Mouse (Mus musculus) intestine, embryonic 15.5 days (tissue): ENCODE results near the gene Dennd1a. TPM values are rescaled to one million over a fixed set of nuclear protein-coding genes. Genes with fewer than 3 reads are reported as not detected.

Experiments
- ATAC-seq: fragments of 200-750 bp; cut with Nextera tagmentation; 2 replicates; pipeline ENCODE4 v1.8.0; 2017; ENCODE audit warnings: moderate TSS enrichment, moderate library complexity
- H3K27ac ChIP-seq: fragments of 300-500 bp; sonication (generic); 2 replicates; pipeline ENCODE4 v1.5.1; 2015; ENCODE audit warnings: mild to moderate bottlenecking, inconsistent platforms
- H3K27me3 ChIP-seq: fragments of 300-500 bp; sonication (generic); replicated peaks from 2 replicates; pipeline ENCODE4 v1.6.1; 2015; ENCODE audit warnings: inconsistent platforms
- H3K36me3 ChIP-seq: fragments of 300-500 bp; sonication (generic); 2 replicates; pipeline ENCODE4 v1.6.1; 2015; ENCODE audit warnings: inconsistent platforms
- H3K4me1 ChIP-seq: fragments of 300-500 bp; sonication (generic); replicated peaks from 2 replicates; pipeline ENCODE4 v1.6.1; 2015; ENCODE audit warnings: inconsistent platforms
- H3K4me2 ChIP-seq: fragments of 300-500 bp; sonication (generic); replicated peaks from 2 replicates; pipeline ENCODE4 v1.6.1; 2015; ENCODE audit warnings: mild to moderate bottlenecking, inconsistent platforms
- H3K4me3 ChIP-seq: fragments of 300-500 bp; sonication (generic); replicated peaks from 2 replicates; pipeline ENCODE4 v1.5.1; 2015; ENCODE audit warnings: inconsistent platforms
- H3K9ac ChIP-seq: fragments of 300-500 bp; sonication (generic); 2 replicates; pipeline ENCODE4 v1.6.1; 2015; ENCODE audit warnings: inconsistent platforms
- H3K9me3 ChIP-seq: fragments of 300-500 bp; sonication (generic); 2 replicates; pipeline ENCODE4 v1.6.1; 2016; ENCODE audit warnings: inconsistent platforms
- WGBS: fragments of 180-500 bp; shearing (Covaris S2); methylation state at CpG from one replicate; pipeline ENCODE4 v1.1.7; 2015; 5-methylcytosine and 5-hydroxymethylcytosine counted together
- polyA plus RNA-seq: library from polyadenylated mRNA; unstranded; fragments of >200 nt; fragmentation: Nextera tagmentation; extraction: Ambion mirVana; gene quantifications from 2 replicates; pipeline ENCODE4 v1.2.1, GENCODE M21; 2015

Gene Dennd1a
- polyA plus RNA-seq, 1 experiment from 2014 or later, result 11.2 TPM

DNA sequence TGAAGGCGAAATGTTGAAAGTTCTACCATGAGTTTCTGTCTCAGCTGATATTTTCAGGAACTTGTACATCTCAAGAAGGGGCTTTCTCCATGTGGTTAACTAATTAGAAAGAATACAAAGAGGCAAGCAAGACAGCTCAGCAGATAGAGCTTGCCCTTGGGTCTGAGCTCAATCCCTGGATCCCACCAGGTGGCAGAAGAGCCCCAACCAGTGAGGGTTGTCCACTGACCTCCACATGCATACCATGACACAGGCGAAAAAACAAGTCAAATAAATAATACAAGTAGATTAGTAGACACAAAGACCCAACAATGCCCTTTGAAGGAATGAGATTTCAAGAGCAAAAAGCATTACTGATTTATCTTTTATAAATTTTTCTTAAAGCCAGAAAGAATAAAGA is 100.8 kb downstream of the Dennd1a start:
- H3K4me1 ChIP-seq, result no peaks in the 10 kb centered on the region
- no peaks in the 10 kb centered on the region for H3K27me3 ChIP-seq
- H3K9ac ChIP-seq, result no peak overlapping the region
- no peak for ATAC-seq
- H3K4me2 ChIP-seq, result no peak overlapping the region
- 70% methylated on average over 2 of the region's 2 CpGs for WGBS
- no peak overlapping the region for H3K4me3 ChIP-seq
- no peak overlapping the region for H3K27ac ChIP-seq
- no peaks in the 10 kb centered on the region for H3K36me3 ChIP-seq
- H3K9me3 ChIP-seq, result no peaks in the 10 kb centered on the region

DNA sequence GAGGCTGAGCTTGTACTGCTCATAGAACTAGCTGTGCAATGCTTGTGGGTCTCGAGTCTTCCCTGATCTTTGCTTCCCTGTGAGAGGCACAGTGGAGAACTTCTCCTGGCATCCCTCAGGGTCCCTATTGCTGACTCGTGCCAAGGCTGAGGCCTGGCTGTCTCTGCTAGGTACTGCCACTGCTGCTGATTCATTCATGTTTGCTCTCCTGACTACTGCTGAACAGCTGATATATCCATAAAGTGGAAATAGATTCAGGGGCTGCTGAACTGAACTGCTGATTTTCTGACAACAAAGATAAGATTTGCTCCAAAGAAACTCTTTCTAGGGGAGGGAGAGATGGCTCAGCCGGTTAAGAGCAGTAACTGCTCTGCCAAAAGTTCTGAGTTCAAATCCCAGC is 102.2 kb downstream of the Dennd1a start:
- Histone ChIP-seq H3K4me1 (no peaks in the 10 kb centered on the region), H3K27ac (no peak overlapping the region), H3K4me2 (no peak overlapping the region), H3K27me3 (no peaks in the 10 kb centered on the region), H3K36me3 (no peaks in the 10 kb centered on the region), H3K4me3 (no peak overlapping the region), H3K9me3 (no peaks in the 10 kb centered on the region), H3K9ac (no peak overlapping the region)
- 85% methylated on average over 3 of the region's 3 CpGs for WGBS
- no peak for ATAC-seq

DNA sequence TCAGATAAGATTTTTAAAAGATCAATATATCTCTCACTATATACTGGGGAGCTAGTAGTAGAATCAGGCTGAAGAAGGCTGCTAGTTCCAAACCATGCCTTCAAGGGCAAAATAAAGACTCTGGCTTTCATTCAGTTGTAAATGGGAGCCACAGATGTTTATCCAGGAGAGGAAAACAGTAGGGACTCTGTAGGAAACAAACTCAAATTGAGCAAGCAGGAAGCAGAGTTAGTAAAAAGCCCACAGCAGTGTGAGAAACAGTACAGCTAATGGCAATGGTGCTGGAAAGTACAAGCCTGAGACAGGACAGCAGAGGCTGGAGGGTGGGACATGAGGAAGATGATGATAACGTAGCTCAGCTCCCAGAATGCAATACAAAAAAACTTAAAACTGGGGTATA is 103.3 kb downstream of the Dennd1a start:
- Histone ChIP-seq H3K27ac (no peak overlapping the region), H3K27me3 (no peaks in the 10 kb centered on the region), H3K4me1 (no peaks in the 10 kb centered on the region), H3K9ac (no peak overlapping the region), H3K36me3 (no peaks in the 10 kb centered on the region), H3K4me3 (no peak overlapping the region), H3K4me2 (no peak overlapping the region), H3K9me3 (no peaks in the 10 kb centered on the region)
- WGBS, result 74% methylated on average over 1 of the region's 1 CpGs
- no peak for ATAC-seq

DNA sequence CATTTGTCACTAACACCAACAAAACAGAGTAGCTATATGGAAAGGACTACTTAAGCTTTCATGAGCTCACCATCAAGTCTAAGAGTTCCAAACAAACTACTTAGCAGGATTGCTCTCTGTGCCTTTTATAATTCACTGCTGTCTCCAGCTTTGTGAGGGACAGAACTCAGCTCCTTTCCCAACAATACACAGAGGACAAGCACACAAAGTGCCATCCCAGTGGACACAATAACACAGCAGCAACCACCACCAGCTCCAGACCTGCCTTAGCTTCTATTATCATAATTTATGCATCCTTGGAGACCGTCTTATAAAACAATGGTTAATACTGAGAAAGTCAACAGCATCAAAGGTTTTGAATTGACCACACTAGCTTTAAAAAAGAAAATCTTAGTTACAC is 104.9 kb downstream of the Dennd1a start:
- no peaks in the 10 kb centered on the region for H3K9me3 ChIP-seq
- H3K27me3 ChIP-seq, result no peaks in the 10 kb centered on the region
- WGBS, result 91% methylated on average over 1 of the region's 1 CpGs
- H3K9ac ChIP-seq, result no peak overlapping the region
- H3K4me3 ChIP-seq, result no peak overlapping the region
- H3K36me3 ChIP-seq, result no peaks in the 10 kb centered on the region
- H3K4me2 ChIP-seq, result no peak overlapping the region
- no peaks in the 10 kb centered on the region for H3K4me1 ChIP-seq
- H3K27ac ChIP-seq, result no peak overlapping the region
- ATAC-seq, result no peak

GRCm38 (mm10) chr2:38177583-38177978 is 109.6 kb downstream of the Dennd1a start:
- Histone ChIP-seq H3K9ac (no peak overlapping the region), H3K27me3 (no peaks in the 10 kb centered on the region), H3K27ac (no peak overlapping the region), H3K4me2 (no peak overlapping the region), H3K36me3 (no peaks in the 10 kb centered on the region), H3K9me3 (no peaks in the 10 kb centered on the region), H3K4me1 (no peaks in the 10 kb centered on the region), H3K4me3 (no peak overlapping the region)
- no peak for ATAC-seq

DNA sequence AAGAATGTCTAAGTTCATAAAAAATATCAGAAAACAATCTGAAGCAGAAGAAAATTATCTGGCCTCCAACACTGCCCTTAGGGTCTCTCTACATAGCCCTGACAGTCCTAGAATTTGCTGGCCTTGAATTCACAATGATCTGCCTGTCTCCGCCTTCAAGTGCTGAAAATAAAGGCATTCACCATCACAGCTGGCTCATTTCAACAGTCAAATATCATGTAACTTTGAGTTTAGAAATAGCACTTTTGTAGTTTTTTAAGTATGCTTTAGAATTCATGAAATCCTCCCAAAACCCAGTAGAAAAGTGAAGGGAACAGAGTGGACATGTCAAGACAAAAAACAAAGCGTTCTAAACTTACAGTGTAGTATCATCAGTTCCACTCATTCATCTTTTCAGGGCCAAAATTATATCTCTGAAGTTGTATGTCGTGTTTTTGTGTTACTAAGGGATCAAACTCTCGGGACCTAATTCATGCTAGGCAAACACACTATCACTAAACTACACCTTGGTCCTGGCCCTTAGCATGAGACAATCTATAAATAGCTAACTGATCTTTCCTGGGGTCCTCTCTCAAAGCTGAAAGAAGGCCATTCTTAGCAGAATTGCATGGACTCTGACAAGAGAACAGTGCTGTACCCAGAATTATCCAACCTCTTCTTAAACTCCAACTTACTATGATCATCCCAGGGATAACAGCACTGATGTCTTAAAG is 110.2 kb downstream of the Dennd1a start:
- no peaks in the 10 kb centered on the region for H3K36me3 ChIP-seq
- WGBS, result 69% methylated on average over 4 of the region's 4 CpGs
- no peak overlapping the region for H3K9ac ChIP-seq
- ATAC-seq, result no peak
- no peaks in the 10 kb centered on the region for H3K4me1 ChIP-seq
- no peak overlapping the region for H3K4me3 ChIP-seq
- no peaks in the 10 kb centered on the region for H3K9me3 ChIP-seq
- H3K27me3 ChIP-seq, result no peaks in the 10 kb centered on the region
- no peak overlapping the region for H3K27ac ChIP-seq
- no peak overlapping the region for H3K4me2 ChIP-seq

GRCm38 (mm10) chr2:38175276-38175675 is 111.9 kb downstream of the Dennd1a start:
- Histone ChIP-seq H3K4me2 (no peak overlapping the region), H3K27ac (no peak overlapping the region), H3K9me3 (no peaks in the 10 kb centered on the region), H3K9ac (no peak overlapping the region), H3K4me1 (no peaks in the 10 kb centered on the region), H3K4me3 (no peak overlapping the region), H3K36me3 (no peaks in the 10 kb centered on the region), H3K27me3 (no peaks in the 10 kb centered on the region)
- ATAC-seq, result no peak

- no peaks in the 10 kb centered on the region for H3K4me1 ChIP-seq
- H3K4me2 ChIP-seq, result no peak overlapping the region
- no peak overlapping the region for H3K9ac ChIP-seq
- WGBS, result 67% methylated on average over 3 of the region's 3 CpGs
- H3K27ac ChIP-seq, result no peak overlapping the region
- no peaks in the 10 kb centered on the region for H3K9me3 ChIP-seq
- ATAC-seq, result no peak
- no peaks in the 10 kb centered on the region for H3K36me3 ChIP-seq
- H3K27me3 ChIP-seq, result no peaks in the 10 kb centered on the region
- H3K4me3 ChIP-seq, result no peak overlapping the region
Observed at GRCm38 (mm10) chr2:38168606-38169005, 118.6 kb downstream of the Dennd1a start.

GRCm38 (mm10) chr2:38165966-38166365 is 121.2 kb downstream of the Dennd1a start:
- Histone ChIP-seq H3K4me3 (no peak overlapping the region), H3K27me3 (no peaks in the 10 kb centered on the region), H3K4me2 (no peak overlapping the region), H3K27ac (no peak overlapping the region), H3K36me3 (no peaks in the 10 kb centered on the region), H3K4me1 (no peaks in the 10 kb centered on the region), H3K9ac (no peak overlapping the region), H3K9me3 (no peaks in the 10 kb centered on the region)
- WGBS, result 81% methylated on average over 5 of the region's 5 CpGs
- no peak for ATAC-seq

DNA sequence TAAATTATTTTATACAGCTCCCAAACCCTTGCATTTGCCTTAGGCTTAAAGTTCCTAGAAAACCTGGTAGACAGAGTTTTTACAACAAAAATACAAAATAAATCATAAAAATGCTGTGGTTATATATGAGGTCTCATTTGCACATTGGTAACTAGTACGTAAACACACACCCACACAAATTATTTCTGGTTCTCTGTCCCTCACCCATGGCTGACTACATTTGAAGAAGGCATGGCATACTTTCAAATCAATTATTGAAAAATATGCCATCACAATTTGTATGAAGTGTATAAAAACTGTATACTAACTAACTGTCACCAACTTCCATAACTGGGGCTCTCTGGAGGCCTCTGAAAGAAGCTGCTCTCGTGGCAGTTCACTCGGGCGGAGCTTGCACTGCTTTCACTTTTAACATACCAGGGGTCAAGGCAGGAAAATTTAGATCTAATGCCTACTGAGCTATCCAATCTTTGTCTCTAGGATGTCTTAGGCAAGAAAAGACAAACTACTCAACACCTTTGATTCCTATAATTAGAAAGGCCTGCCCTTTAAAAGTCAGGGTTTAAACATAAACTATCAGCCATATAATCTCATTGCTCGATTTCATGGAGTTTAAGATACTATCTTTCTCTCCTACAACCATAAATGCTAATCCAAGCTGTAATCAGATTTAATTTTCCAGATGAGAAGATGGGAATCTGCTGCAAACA is 122.7 kb downstream of the Dennd1a start:
- no peak overlapping the region for H3K9ac ChIP-seq
- no peaks in the 10 kb centered on the region for H3K27me3 ChIP-seq
- no peak for ATAC-seq
- no peak overlapping the region for H3K27ac ChIP-seq
- H3K4me3 ChIP-seq, result no peak overlapping the region
- WGBS, result 63% methylated on average over 5 of the region's 5 CpGs
- no peaks in the 10 kb centered on the region for H3K36me3 ChIP-seq
- no peaks in the 10 kb centered on the region for H3K9me3 ChIP-seq
- no peak overlapping the region for H3K4me2 ChIP-seq
- no peaks in the 10 kb centered on the region for H3K4me1 ChIP-seq

DNA sequence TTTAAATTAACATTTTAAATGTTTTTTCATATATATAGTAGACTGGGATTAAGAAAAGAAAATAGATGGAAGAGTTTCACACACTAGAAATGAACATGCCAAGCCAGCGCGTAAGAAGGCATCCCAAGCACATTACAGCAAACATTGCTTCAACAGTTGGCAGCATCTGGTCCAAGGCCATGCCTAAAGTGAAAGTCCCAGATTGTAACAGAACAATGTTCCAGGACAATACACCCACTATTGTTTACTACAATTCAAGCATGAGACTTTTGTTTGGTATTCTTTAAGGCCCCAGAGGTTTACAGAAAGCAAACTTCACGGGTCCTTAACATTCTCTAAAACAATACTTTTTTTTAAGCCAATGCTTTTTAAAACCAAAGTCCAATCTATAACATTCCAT is 124.7 kb downstream of the Dennd1a start:
- ATAC-seq, result no peak
- Histone ChIP-seq H3K27ac (no peak overlapping the region), H3K36me3 (no peaks in the 10 kb centered on the region), H3K27me3 (no peaks in the 10 kb centered on the region), H3K4me3 (no peak overlapping the region), H3K4me1 (no peaks in the 10 kb centered on the region), H3K9me3 (no peaks in the 10 kb centered on the region), H3K9ac (no peak overlapping the region), H3K4me2 (no peak overlapping the region)
- WGBS, result 90% methylated on average over 3 of the region's 3 CpGs

GRCm38 (mm10) chr2:38161484-38161883 is 125.7 kb downstream of the Dennd1a start:
- Histone ChIP-seq H3K4me2 (no peak overlapping the region), H3K9ac (no peak overlapping the region), H3K4me1 (no peaks in the 10 kb centered on the region), H3K36me3 (no peaks in the 10 kb centered on the region), H3K4me3 (no peak overlapping the region), H3K27ac (no peak overlapping the region), H3K9me3 (no peaks in the 10 kb centered on the region), H3K27me3 (no peaks in the 10 kb centered on the region)
- ATAC-seq, result no peak
- 88% methylated on average over 1 of the region's 1 CpGs for WGBS

GRCm38 (mm10) chr2:38159736-38160135 is 127.5 kb downstream of the Dennd1a start:
- H3K9me3 ChIP-seq, result no peaks in the 10 kb centered on the region
- no peak overlapping the region for H3K9ac ChIP-seq
- H3K4me1 ChIP-seq, result no peaks in the 10 kb centered on the region
- no peaks in the 10 kb centered on the region for H3K36me3 ChIP-seq
- ATAC-seq, result no peak
- H3K27ac ChIP-seq, result no peak overlapping the region
- H3K4me2 ChIP-seq, result no peak overlapping the region
- H3K27me3 ChIP-seq, result no peaks in the 10 kb centered on the region
- no peak overlapping the region for H3K4me3 ChIP-seq
- WGBS, result 98% methylated on average over 1 of the region's 1 CpGs
